Mouse (Mus musculus): ENCODE results near the gene Cd209a. TPM values are rescaled to one million over a fixed set of nuclear protein-coding genes. Genes with fewer than 3 reads are reported as not detected.
"Not testable (repeated sequence)": the region's sequence is repeated elsewhere in the genome, so short reads cannot be mapped to it uniquely, and the experiment has no call there.

Gene Cd209a
- 0.30 and 0.47 TPM in 2 replicates for polyA plus RNA-seq (2015; fragmentation: Nextera tagmentation; extraction: Ambion mirVana)

DNA sequence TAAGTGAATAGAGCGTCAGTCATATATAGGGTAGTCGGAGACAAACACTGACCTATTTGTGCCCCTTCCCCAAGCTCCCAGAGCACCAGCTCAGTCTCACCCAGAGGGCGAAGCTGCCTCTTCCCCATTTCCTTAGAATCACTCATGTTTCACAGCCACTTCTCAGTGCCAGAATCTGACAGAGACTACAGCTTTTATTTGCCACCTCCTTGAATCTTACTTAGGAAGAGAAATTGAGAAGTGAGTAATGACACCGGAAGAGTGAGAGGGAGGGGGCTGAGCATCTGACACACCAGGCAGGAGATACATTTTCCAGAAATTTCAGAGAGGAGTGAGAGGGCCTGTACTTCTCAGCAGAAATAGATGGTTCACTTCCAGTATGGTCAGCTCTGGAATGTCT lies at the start of gene Cd209a:
TSS of gene Cd209a (minus strand) at position 224 of the 400 bp plus-strand sequence.
- Histone ChIP-seq H3K4me3 (ENCODE audit: low read length) (no peak within 1 kb of the TSS), H3K36me3 (ENCODE audit: control insufficient read depth, insufficient read depth, low read length) (no peaks in the 10 kb centered on the region), H3K4me2 (ENCODE audit: low read depth, low read length) (no peak within 1 kb of the TSS), H3K9ac (ENCODE audit: low read length) (no peak within 1 kb of the TSS), H3K27me3 (ENCODE audit: control insufficient read depth, insufficient read depth, low read depth, low read length) (no peaks in the 10 kb centered on the region), H3K4me1 (replicated peaks; ENCODE audit: control insufficient read depth, insufficient read depth, low read length) (no peaks in the 10 kb centered on the region), H3K9me3 (ENCODE audit: control insufficient read depth, low read length) (no peaks in the 10 kb centered on the region), H3K27ac (ENCODE audit: low read length) (no peak within 1 kb of the TSS)
- ATAC-seq (ENCODE audit: low read depth), result no peak
- 79% methylated on average over 4 of the region's 4 CpGs for WGBS

DNA sequence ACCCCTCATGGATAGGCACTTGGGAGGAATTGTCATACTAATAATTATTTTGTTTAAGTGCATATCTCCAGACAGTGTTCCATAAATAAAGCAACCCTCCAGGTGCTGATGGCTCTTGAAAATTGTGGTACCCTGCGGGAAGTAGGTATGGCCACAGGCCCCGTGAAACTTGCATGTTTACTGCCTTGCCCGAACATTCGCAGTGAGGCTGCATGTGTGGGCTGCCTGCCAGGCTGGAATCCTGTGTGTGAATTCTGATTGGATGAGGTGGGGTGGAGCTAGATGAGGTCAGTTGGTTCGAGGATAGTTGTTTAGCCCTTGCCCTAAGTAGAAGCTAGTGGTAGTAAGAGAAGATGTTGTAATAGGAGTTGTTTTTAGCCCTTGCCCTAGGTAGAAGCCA lies 19.9 kb upstream of the Cd209a start:
- H3K27ac ChIP-seq (ENCODE audit: low read length); H3K4me2 ChIP-seq (ENCODE audit: low read depth, low read length); H3K27me3 ChIP-seq (ENCODE audit: control insufficient read depth, insufficient read depth, low read depth, low read length); H3K4me3 ChIP-seq (ENCODE audit: low read length); H3K4me1 ChIP-seq (replicated peaks; ENCODE audit: control insufficient read depth, insufficient read depth, low read length); H3K9ac ChIP-seq (ENCODE audit: low read length); ATAC-seq (ENCODE audit: low read depth); H3K9me3 ChIP-seq (ENCODE audit: control insufficient read depth, low read length); H3K36me3 ChIP-seq (ENCODE audit: control insufficient read depth, insufficient read depth, low read length): not testable (repeated sequence)
- 79% methylated on average over 5 of the region's 5 CpGs for WGBS

DNA sequence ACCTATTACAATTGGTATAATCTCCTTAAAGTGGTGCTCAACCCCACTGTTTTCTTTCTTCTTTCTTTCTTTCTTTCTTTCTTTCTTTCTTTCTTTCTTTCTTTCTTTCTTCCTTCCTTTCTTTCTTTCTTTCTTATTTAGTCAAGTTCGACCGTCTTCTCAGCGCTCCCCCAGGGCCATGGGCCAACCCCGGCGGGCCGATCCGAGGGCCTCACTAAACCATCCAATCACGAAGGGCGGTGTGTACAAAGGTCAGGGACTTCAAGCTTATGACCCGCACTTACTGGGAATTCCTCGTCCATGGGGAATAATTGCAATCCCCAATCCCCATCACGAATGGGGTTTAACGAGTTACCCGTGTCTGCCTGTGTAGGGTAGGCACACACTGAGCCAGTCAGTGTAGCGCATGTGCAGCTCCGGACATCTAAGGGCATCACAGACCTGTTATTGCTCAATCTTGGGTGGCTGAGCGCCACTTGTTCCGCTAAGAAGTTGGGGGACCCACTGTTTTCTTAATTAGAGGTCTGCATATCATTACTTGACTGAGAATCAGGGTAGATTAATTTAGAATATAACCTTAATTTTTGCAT lies 5.6 kb upstream of the Cd209a start:
- no peaks in the 10 kb centered on the region for H3K36me3 ChIP-seq (ENCODE audit: control insufficient read depth, insufficient read depth, low read length)
- peak; percentile 100 for ATAC-seq (ENCODE audit: low read depth)
- peaks cover 3% of the 10 kb centered on the region; the same call in 1 of the 2 replicates for H3K9me3 ChIP-seq (ENCODE audit: control insufficient read depth, low read length)
- H3K4me1 ChIP-seq (replicated peaks; ENCODE audit: control insufficient read depth, insufficient read depth, low read length), result no peaks in the 10 kb centered on the region
- H3K27ac ChIP-seq (ENCODE audit: low read length), result no peak overlapping the region
- H3K27me3 ChIP-seq (ENCODE audit: control insufficient read depth, insufficient read depth, low read depth, low read length), result no peaks in the 10 kb centered on the region
- H3K4me3 ChIP-seq (ENCODE audit: low read length), result no peak overlapping the region
- 62% methylated on average over 18 of the region's 18 CpGs for WGBS
- no peak overlapping the region for H3K9ac ChIP-seq (ENCODE audit: low read length)
- no peak overlapping the region for H3K4me2 ChIP-seq (ENCODE audit: low read depth, low read length)

DNA sequence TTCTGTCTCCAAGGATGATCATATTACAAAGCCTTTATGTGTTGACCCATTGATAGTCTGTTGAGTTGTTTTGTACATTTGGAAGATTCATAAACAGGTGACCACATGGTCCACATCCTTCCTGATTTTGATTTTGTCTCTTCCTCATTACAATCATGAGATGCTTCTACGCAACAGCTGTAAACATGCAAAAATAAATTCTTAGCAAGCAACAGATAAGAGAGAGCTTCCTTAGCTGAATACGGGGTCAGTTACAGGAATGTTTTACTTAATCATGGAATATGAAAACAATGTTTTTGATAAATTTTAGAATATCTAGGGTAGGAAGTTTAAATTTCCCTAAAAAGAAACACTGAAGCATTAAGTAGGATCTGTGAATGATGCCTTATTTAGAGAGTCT lies 11.8 kb downstream of the Cd209a start:
- 82% methylated on average over 2 of the region's 2 CpGs for WGBS
- Histone ChIP-seq H3K4me3 (ENCODE audit: low read length) (no peak overlapping the region), H3K9ac (ENCODE audit: low read length) (no peak overlapping the region), H3K9me3 (ENCODE audit: control insufficient read depth, low read length) (no peaks in the 10 kb centered on the region), H3K4me1 (replicated peaks; ENCODE audit: control insufficient read depth, insufficient read depth, low read length) (no peaks in the 10 kb centered on the region), H3K4me2 (ENCODE audit: low read depth, low read length) (no peak overlapping the region), H3K27me3 (ENCODE audit: control insufficient read depth, insufficient read depth, low read depth, low read length) (no peaks in the 10 kb centered on the region), H3K36me3 (ENCODE audit: control insufficient read depth, insufficient read depth, low read length) (no peaks in the 10 kb centered on the region), H3K27ac (ENCODE audit: low read length) (no peak overlapping the region)
- no peak for ATAC-seq (ENCODE audit: low read depth)

DNA sequence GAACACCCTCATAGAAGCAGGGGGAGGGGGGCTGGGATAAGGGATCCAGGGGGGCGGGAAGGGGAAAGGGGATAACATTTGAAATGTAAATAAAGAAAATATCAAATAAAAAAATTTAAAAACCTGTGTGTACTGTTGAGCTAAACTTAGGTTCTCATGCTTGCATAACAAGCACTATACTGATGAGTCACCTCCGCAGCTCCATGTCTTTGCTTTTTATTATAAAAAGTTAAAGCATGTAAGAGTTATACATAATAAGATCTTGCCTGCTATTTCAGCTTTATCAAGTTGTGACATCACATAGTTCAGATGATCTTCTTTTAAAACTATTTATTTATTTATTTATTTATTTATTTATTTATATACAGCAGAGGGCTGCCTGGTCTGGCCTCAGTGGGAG lies 13.2 kb downstream of the Cd209a start:
- no peaks in the 10 kb centered on the region for H3K9me3 ChIP-seq (ENCODE audit: control insufficient read depth, low read length)
- no peak overlapping the region for H3K27ac ChIP-seq (ENCODE audit: low read length)
- no peak overlapping the region for H3K4me3 ChIP-seq (ENCODE audit: low read length)
- H3K9ac ChIP-seq (ENCODE audit: low read length), result no peak overlapping the region
- H3K27me3 ChIP-seq (ENCODE audit: control insufficient read depth, insufficient read depth, low read depth, low read length), result no peaks in the 10 kb centered on the region
- 82% methylated on average over 2 of the region's 2 CpGs for WGBS
- H3K4me2 ChIP-seq (ENCODE audit: low read depth, low read length), result no peak overlapping the region
- no peaks in the 10 kb centered on the region for H3K36me3 ChIP-seq (ENCODE audit: control insufficient read depth, insufficient read depth, low read length)
- ATAC-seq (ENCODE audit: low read depth), result no peak
- H3K4me1 ChIP-seq (replicated peaks; ENCODE audit: control insufficient read depth, insufficient read depth, low read length), result no peaks in the 10 kb centered on the region

DNA sequence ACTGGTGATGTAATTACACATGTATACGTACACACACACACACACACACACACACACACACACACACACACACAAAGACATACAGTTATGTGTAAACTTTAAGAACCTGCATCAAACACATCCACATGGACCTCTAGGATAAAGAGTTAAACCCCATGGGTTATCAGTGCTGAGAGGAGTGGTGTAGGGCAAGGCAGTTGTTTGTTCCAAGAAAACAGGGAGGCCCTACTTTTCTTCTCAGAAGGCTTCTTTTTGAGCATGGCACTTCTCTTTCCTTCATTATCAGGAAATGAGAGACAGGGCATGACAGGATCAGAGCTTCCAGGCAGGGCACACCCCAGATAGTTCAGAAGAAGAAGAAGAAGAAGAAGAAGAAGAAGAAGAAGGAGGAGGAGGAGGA lies 14.7 kb downstream of the Cd209a start:
- Histone ChIP-seq H3K4me2 (ENCODE audit: low read depth, low read length) (no peak overlapping the region), H3K36me3 (ENCODE audit: control insufficient read depth, insufficient read depth, low read length) (no peaks in the 10 kb centered on the region), H3K4me1 (replicated peaks; ENCODE audit: control insufficient read depth, insufficient read depth, low read length) (no peaks in the 10 kb centered on the region), H3K27ac (ENCODE audit: low read length) (no peak overlapping the region), H3K9ac (ENCODE audit: low read length) (no peak overlapping the region), H3K4me3 (ENCODE audit: low read length) (no peak overlapping the region), H3K9me3 (ENCODE audit: control insufficient read depth, low read length) (no peaks in the 10 kb centered on the region), H3K27me3 (ENCODE audit: control insufficient read depth, insufficient read depth, low read depth, low read length) (no peaks in the 10 kb centered on the region)
- WGBS, result 53% methylated on average over 1 of the region's 1 CpGs
- ATAC-seq (ENCODE audit: low read depth), result no peak

DNA sequence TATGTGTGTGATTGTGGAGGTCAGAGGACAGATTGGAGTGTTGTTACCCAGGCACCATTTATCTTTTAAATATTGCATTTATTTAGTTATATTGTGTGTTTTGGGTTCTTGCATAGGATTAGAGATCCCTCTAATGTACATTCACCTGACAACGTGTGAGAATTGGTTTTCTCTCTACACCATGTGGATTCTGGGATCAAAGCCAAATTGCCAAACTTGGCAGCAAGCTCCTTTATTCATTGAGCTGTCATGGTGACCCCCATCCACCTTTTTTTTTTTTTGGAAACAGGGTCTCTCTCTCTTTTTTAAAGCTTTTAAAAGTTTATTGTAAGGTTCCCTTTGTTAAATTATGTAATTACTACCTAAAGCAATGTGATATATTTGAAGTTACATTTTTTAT lies 27.7 kb downstream of the Cd209a start:
- no peaks in the 10 kb centered on the region for H3K36me3 ChIP-seq (ENCODE audit: control insufficient read depth, insufficient read depth, low read length)
- 13% methylated on average over 1 of the region's 1 CpGs for WGBS
- H3K27me3 ChIP-seq (ENCODE audit: control insufficient read depth, insufficient read depth, low read depth, low read length), result no peaks in the 10 kb centered on the region
- no peak overlapping the region for H3K9ac ChIP-seq (ENCODE audit: low read length)
- no peak for ATAC-seq (ENCODE audit: low read depth)
- no peak overlapping the region for H3K27ac ChIP-seq (ENCODE audit: low read length)
- H3K4me2 ChIP-seq (ENCODE audit: low read depth, low read length), result no peak overlapping the region
- H3K4me3 ChIP-seq (ENCODE audit: low read length), result no peak overlapping the region
- H3K4me1 ChIP-seq (replicated peaks; ENCODE audit: control insufficient read depth, insufficient read depth, low read length), result no peaks in the 10 kb centered on the region
- no peaks in the 10 kb centered on the region for H3K9me3 ChIP-seq (ENCODE audit: control insufficient read depth, low read length)

DNA sequence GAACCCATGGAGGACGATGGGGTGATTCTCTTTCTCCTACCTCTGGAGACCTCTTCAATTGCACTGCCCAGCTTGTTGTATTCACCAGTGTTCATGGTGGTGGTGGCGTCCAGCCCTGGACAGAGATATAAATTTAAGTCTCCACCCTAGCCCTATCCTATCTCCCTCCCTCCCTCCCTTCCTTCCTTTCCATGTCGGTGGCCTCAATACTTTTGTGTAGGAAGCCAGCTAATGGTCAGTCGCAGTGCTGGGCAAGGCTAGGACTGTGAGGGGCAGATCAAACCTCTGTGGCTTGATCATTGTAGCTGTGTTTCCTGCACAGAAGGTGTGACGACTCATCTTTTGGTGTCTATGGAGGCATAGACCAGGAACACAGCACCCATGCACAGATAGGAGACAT lies 28.2 kb downstream of the Cd209a start, which contains the start of gene Clec4g:
TSS of gene Clec4g (minus strand) at position 101 of the 400 bp plus-strand sequence.
- 58% methylated on average over 5 of the region's 5 CpGs for WGBS
- no peak within 1 kb of the TSS for H3K4me3 ChIP-seq (ENCODE audit: low read length)
- H3K9ac ChIP-seq (ENCODE audit: low read length), result no peak within 1 kb of the TSS
- no peak within 1 kb of the TSS for H3K4me2 ChIP-seq (ENCODE audit: low read depth, low read length)
- H3K36me3 ChIP-seq (ENCODE audit: control insufficient read depth, insufficient read depth, low read length), result no peaks in the 10 kb centered on the region
- no peak within 1 kb of the TSS for H3K27ac ChIP-seq (ENCODE audit: low read length)
- no peaks in the 10 kb centered on the region for H3K9me3 ChIP-seq (ENCODE audit: control insufficient read depth, low read length)
- ATAC-seq (ENCODE audit: low read depth), result no peak
- no peaks in the 10 kb centered on the region for H3K4me1 ChIP-seq (replicated peaks; ENCODE audit: control insufficient read depth, insufficient read depth, low read length)
- no peaks in the 10 kb centered on the region for H3K27me3 ChIP-seq (ENCODE audit: control insufficient read depth, insufficient read depth, low read depth, low read length)

DNA sequence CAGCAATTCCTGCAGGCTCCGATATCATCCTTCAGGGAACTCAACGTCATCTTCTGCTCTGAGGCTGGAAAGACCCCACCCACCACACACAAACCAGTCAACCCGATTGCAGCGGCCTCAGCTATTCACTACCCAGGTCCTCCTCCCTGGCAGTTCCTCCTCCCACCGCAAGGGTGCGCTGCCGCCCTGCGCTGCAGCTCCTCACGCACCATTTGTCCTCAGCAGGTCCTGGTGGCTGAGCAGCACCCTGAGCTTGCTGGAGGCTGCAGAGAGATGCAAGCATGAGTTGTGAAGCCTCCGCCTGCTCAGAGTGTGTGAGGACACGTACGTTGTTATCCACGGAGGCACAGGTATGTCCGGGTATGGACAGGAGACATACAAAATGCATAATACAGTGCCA lies 30.2 kb downstream of the Cd209a start:
- no peaks in the 10 kb centered on the region for H3K27me3 ChIP-seq (ENCODE audit: control insufficient read depth, insufficient read depth, low read depth, low read length)
- 15% methylated on average over 14 of the region's 14 CpGs for WGBS
- no peak overlapping the region for H3K9ac ChIP-seq (ENCODE audit: low read length)
- no peak overlapping the region for H3K27ac ChIP-seq (ENCODE audit: low read length)
- H3K4me1 ChIP-seq (replicated peaks; ENCODE audit: control insufficient read depth, insufficient read depth, low read length), result no peaks in the 10 kb centered on the region
- no peaks in the 10 kb centered on the region for H3K36me3 ChIP-seq (ENCODE audit: control insufficient read depth, insufficient read depth, low read length)
- no peaks in the 10 kb centered on the region for H3K9me3 ChIP-seq (ENCODE audit: control insufficient read depth, low read length)
- peak; percentile 15; the same call in 1 of the 2 replicates for ATAC-seq (ENCODE audit: low read depth)
- H3K4me3 ChIP-seq (ENCODE audit: low read length), result no peak overlapping the region
- H3K4me2 ChIP-seq (ENCODE audit: low read depth, low read length), result no peak overlapping the region

All from lung, embryonic 16.5 days (tissue).